Mouse (Mus musculus): ENCODE data around the gene Ccnj. TPM values are rescaled to one million over a fixed set of nuclear protein-coding genes. Genes with fewer than 3 reads are reported as not detected.

Gene Ccnj
- total and polyA plus RNA-seq, 2 experiments: 1.1 to 3.1 TPM

DNA sequence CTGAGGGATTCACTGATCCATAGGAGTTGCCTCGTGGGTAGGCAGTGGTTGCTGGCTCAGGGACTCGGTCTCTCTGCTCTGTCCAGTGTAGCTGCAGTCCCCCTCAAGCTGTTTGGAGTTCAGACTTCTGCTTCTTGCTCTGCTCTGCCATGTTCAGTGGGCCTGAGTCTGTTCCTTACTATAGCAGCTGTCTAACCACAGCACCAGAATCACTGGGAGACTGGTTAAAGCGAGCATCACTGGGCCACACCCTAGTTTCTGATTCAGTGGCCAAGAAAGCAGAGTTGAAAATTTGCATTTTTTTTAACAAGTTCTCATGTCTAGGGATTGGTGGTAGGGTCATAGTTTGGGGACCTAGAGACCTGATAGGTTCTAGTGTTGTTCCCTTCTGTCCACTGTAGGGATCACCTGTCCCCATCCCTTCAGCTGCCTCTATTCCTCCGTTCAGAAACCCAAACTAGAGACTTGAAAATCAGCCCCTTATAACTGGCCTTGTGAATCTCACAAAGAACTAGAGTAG lies 9.7 kb upstream of the Ccnj start:
- WGBS: 77% methylated on average over 4 of the region's 4 CpGs
- Histone ChIP-seq H3K4me3 (ENCODE audit: insufficient read depth, low read depth, low read length) (no peak overlapping the region), H3K27me3 (ENCODE audit: control insufficient read depth, insufficient read depth, low read length) (no peaks in the 10 kb centered on the region), H3K27ac (replicated peaks; ENCODE audit: insufficient read depth, low read depth, low read length) (no peak overlapping the region), H3K4me1 (ENCODE audit: control insufficient read depth, insufficient read depth, low read length) (peaks cover 3% of the 10 kb centered on the region; the same call in 1 of the 2 replicates), H3K79me2 (ENCODE audit: control insufficient read depth, insufficient read depth, low read length) (no peaks in the 10 kb centered on the region), H3K9ac (ENCODE audit: low read depth, low read length) (no peak overlapping the region), H3K36me3 (ENCODE audit: control insufficient read depth, insufficient read depth, low read length) (no peaks in the 10 kb centered on the region)
- TF ChIP-seq POLR2A (IDR thresholded peaks at IDR 0.05; ENCODE audit: extremely low read depth, insufficient read depth, low read length) (no peak), CTCF (IDR thresholded peaks at IDR 0.05; ENCODE audit: low read depth, low read length) (no peak)
- no peak for DNase-seq (ENCODE audit: extremely low read depth, low read depth, low spot score)

GRCm38 (mm10) chr19:40825636-40826035 lies 5.4 kb upstream of the Ccnj start:
- WGBS: 68% methylated on average over 5 of the region's 5 CpGs
- H3K27me3 ChIP-seq (ENCODE audit: control insufficient read depth, insufficient read depth, low read length): no peaks in the 10 kb centered on the region
- no peak overlapping the region for H3K27ac ChIP-seq (replicated peaks; ENCODE audit: insufficient read depth, low read depth, low read length)
- no peak overlapping the region for H3K4me3 ChIP-seq (ENCODE audit: insufficient read depth, low read depth, low read length)
- no peak overlapping the region for H3K9ac ChIP-seq (ENCODE audit: low read depth, low read length)
- H3K4me1 ChIP-seq (ENCODE audit: control insufficient read depth, insufficient read depth, low read length): no peaks in the 10 kb centered on the region
- no peak for DNase-seq (ENCODE audit: extremely low read depth, low read depth, low spot score)
- TF ChIP-seq POLR2A (IDR thresholded peaks at IDR 0.05; ENCODE audit: extremely low read depth, insufficient read depth, low read length) (no peak), CTCF (IDR thresholded peaks at IDR 0.05; ENCODE audit: low read depth, low read length) (no peak)
- H3K79me2 ChIP-seq (ENCODE audit: control insufficient read depth, insufficient read depth, low read length): no peaks in the 10 kb centered on the region
- H3K36me3 ChIP-seq (ENCODE audit: control insufficient read depth, insufficient read depth, low read length): no peaks in the 10 kb centered on the region

GRCm38 (mm10) chr19:40826735-40827134 lies 4.3 kb upstream of the Ccnj start:
- Histone ChIP-seq H3K4me3 (ENCODE audit: insufficient read depth, low read depth, low read length) (no peak overlapping the region), H3K4me1 (ENCODE audit: control insufficient read depth, insufficient read depth, low read length) (no peaks in the 10 kb centered on the region), H3K27ac (replicated peaks; ENCODE audit: insufficient read depth, low read depth, low read length) (no peak overlapping the region), H3K79me2 (ENCODE audit: control insufficient read depth, insufficient read depth, low read length) (no peaks in the 10 kb centered on the region; the same call in 1 of the 2 replicates), H3K36me3 (ENCODE audit: control insufficient read depth, insufficient read depth, low read length) (no peaks in the 10 kb centered on the region), H3K27me3 (ENCODE audit: control insufficient read depth, insufficient read depth, low read length) (no peaks in the 10 kb centered on the region), H3K9ac (ENCODE audit: low read depth, low read length) (no peak overlapping the region)
- TF ChIP-seq CTCF (IDR thresholded peaks at IDR 0.05; ENCODE audit: low read depth, low read length) (no peak), POLR2A (IDR thresholded peaks at IDR 0.05; ENCODE audit: extremely low read depth, insufficient read depth, low read length) (no peak)
- 47% methylated on average over 7 of the region's 7 CpGs for WGBS
- no peak for DNase-seq (ENCODE audit: extremely low read depth, low read depth, low spot score)

GRCm38 (mm10) chr19:40830198-40830597 lies 881 bp upstream of the Ccnj start:
- Histone ChIP-seq H3K27me3 (ENCODE audit: control insufficient read depth, insufficient read depth, low read length) (no peaks in the 10 kb centered on the region), H3K4me3 (ENCODE audit: insufficient read depth, low read depth, low read length) (no peak overlapping the region; the same call in 1 of the 2 replicates), H3K4me1 (ENCODE audit: control insufficient read depth, insufficient read depth, low read length) (peaks cover 3% of the 10 kb centered on the region; the same call in 1 of the 2 replicates), H3K36me3 (ENCODE audit: control insufficient read depth, insufficient read depth, low read length) (no peaks in the 10 kb centered on the region), H3K27ac (replicated peaks; ENCODE audit: insufficient read depth, low read depth, low read length) (no peak overlapping the region), H3K79me2 (ENCODE audit: control insufficient read depth, insufficient read depth, low read length) (peaks cover 3% of the 10 kb centered on the region; the same call in 1 of the 2 replicates), H3K9ac (ENCODE audit: low read depth, low read length) (no peak overlapping the region)
- 58% methylated on average over 7 of the region's 7 CpGs for WGBS
- DNase-seq (ENCODE audit: extremely low read depth, low read depth, low spot score): no peak
- TF ChIP-seq CTCF (IDR thresholded peaks at IDR 0.05; ENCODE audit: low read depth, low read length): no peak

DNA sequence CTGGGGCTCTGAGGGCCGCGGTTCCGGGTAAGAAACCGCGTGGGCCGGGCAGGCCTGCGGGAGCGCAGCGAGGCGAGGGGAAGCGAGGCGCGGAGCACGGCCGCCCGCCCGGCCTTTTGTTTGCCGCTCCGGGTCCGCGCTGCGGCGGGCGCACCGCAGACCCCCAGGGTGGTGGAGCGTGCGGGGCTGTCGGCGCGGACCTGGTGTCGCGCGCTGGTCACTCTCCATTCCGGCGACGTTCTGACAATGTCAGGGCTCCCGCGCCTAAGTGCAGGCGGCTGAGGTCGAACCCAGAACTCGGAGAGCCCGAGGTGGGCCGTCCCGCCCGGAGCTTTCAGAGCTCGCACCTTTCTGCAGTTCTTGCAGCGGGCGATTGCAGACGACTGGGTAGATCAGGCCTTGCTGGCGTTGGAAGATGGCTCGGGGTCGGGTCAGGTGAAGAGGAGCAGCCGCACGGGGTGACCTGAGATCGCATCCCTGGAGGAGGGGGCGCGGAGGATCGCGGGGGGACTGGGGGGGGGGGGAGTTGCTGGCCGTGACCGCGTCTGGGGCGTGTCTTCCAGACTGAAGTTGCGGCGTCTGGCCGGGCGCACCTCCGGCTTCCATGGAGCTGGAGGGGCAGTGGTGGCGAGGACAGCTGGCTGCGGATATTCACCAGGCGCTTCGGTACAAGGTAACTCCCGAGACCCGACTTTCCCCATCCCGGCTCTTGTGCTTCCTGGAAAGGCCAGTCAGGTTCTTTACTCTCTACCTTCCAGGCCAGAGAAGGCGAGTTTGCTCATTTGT lies 530 bp downstream of the Ccnj start:
- no peak for TF ChIP-seq POLR2A (IDR thresholded peaks at IDR 0.05; ENCODE audit: extremely low read depth, insufficient read depth, low read length)
- TF ChIP-seq CTCF (IDR thresholded peaks at IDR 0.05; ENCODE audit: low read depth, low read length): no peak
- peak overlapping the region; percentile 91 for H3K9ac ChIP-seq (ENCODE audit: low read depth, low read length)
- DNase-seq (ENCODE audit: extremely low read depth, low read depth, low spot score): peak; percentile 13
- peaks cover 3% of the 10 kb centered on the region; the same call in 1 of the 2 replicates for H3K79me2 ChIP-seq (ENCODE audit: control insufficient read depth, insufficient read depth, low read length)
- H3K4me1 ChIP-seq (ENCODE audit: control insufficient read depth, insufficient read depth, low read length): peaks cover 3% of the 10 kb centered on the region; the same call in 1 of the 2 replicates
- no peaks in the 10 kb centered on the region for H3K27me3 ChIP-seq (ENCODE audit: control insufficient read depth, insufficient read depth, low read length)
- peak overlapping the region; percentile 75 for H3K4me3 ChIP-seq (ENCODE audit: insufficient read depth, low read depth, low read length)
- H3K27ac ChIP-seq (replicated peaks; ENCODE audit: insufficient read depth, low read depth, low read length): peak overlapping the region; percentile 37; the same call in 1 of the 2 replicates
- H3K36me3 ChIP-seq (ENCODE audit: control insufficient read depth, insufficient read depth, low read length): no peaks in the 10 kb centered on the region
- WGBS: under 1% methylated on average over 75 of the region's 76 CpGs

DNA sequence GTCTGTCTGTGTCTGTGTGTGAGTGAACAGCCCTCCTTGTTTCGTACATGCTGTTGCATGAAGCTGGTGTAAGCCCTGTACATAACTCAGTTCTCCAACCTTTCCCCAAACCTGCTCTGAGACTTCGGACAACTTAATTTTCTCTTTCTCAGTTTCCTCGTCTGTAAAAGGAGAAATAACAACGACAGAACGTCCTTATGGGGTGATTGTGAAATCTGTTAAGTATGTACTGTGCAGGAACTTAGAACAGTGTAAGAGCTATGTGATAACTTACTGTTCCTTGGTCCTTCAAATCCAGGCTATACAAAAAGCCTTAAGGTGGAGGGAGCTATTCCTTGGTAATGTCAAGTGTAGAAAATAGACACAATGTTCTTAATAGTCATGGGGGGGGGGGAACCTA lies 1.3 kb downstream of the Ccnj start:
- Histone ChIP-seq H3K79me2 (ENCODE audit: control insufficient read depth, insufficient read depth, low read length) (peaks cover 3% of the 10 kb centered on the region; the same call in 1 of the 2 replicates), H3K27me3 (ENCODE audit: control insufficient read depth, insufficient read depth, low read length) (no peaks in the 10 kb centered on the region), H3K9ac (ENCODE audit: low read depth, low read length) (peak overlapping the region; percentile 91), H3K4me1 (ENCODE audit: control insufficient read depth, insufficient read depth, low read length) (peaks cover 3% of the 10 kb centered on the region; the same call in 1 of the 2 replicates), H3K27ac (replicated peaks; ENCODE audit: insufficient read depth, low read depth, low read length) (0 out of 2 replicates have a peak overlapping the region, but pooled peaks have one; percentile 30), H3K4me3 (ENCODE audit: insufficient read depth, low read depth, low read length) (peak overlapping the region; percentile 75; the same call in 1 of the 2 replicates), H3K36me3 (ENCODE audit: control insufficient read depth, insufficient read depth, low read length) (peaks cover 5% of the 10 kb centered on the region)
- peak; percentile 6 for DNase-seq (ENCODE audit: extremely low read depth, low read depth, low spot score)
- TF ChIP-seq POLR2A (IDR thresholded peaks at IDR 0.05; ENCODE audit: extremely low read depth, insufficient read depth, low read length): no peak
- TF ChIP-seq CTCF (IDR thresholded peaks at IDR 0.05; ENCODE audit: low read depth, low read length): no peak
- WGBS: 27% methylated on average over 5 of the region's 5 CpGs
